Mouse (Mus musculus) small intestine, adult 2 months (tissue): ENCODE data around the gene Tmprss11e.

Experiments used
- CTCF ChIP-seq: fragments of 200-500 bp; IDR thresholded peaks from 2 replicates; pipeline ENCODE4 v1.5.1; 2012; ENCODE audit warnings: low read depth, mild to moderate bottlenecking, control low read depth, inconsistent platforms, low read length, moderate library complexity, mixed read lengths; ENCODE audit not compliant: insufficient replicate concordance, insufficient read length; ENCODE audit errors: extremely low read depth
- POLR2A ChIP-seq: fragments of 200-500 bp; IDR thresholded peaks from 2 replicates; pipeline ENCODE4 v1.6.1; 2012; ENCODE audit warnings: low read depth, mild to moderate bottlenecking, control low read depth, inconsistent platforms, low read length, moderate library complexity

GRCm38 (mm10) chr5:86786798-86787197 lies 41.2 kb upstream of the Tmprss11e start:
- TF ChIP-seq POLR2A, result no peak
- no peak for TF ChIP-seq CTCF
